Mouse (Mus musculus) right cerebral cortex, postnatal 14 days (tissue): ENCODE measurements around the gene Aes.

ENCODE experiments used
- DNase-seq: peaks from one replicate; pipeline ENCODE4 v3.0.0; 2022

Aes gene

GRCm38 (mm10) chr10:81545161-81545747 is 14.0 kb upstream of the Aes start, which contains the start of gene Gna11:
Gna11 (minus strand) TSS chr10:81545190.
- peak; percentile 99 for DNase-seq

GRCm38 (mm10) chr10:81546332-81546731 is 13.0 kb upstream of the Aes start:
- DNase-seq = no peak

GRCm38 (mm10) chr10:81546788-81547571 is 12.3 kb upstream of the Aes start:
- no peak for DNase-seq

- DNase-seq = no peak
Observed at GRCm38 (mm10) chr10:81548944-81549343, 10.3 kb upstream of the Aes start.

- DNase-seq = peak; percentile 56
Observed at GRCm38 (mm10) chr10:81550257-81550656, 9.0 kb upstream of the Aes start.

- DNase-seq = peak; percentile 88
Observed at GRCm38 (mm10) chr10:81551597-81552102, 7.6 kb upstream of the Aes start.

GRCm38 (mm10) chr10:81553232-81553631 is 6.1 kb upstream of the Aes start:
- DNase-seq = peak; percentile 54

- no peak for DNase-seq
Observed at GRCm38 (mm10) chr10:81553807-81554755, 5.2 kb upstream of the Aes start.

- DNase-seq = no peak
Observed at GRCm38 (mm10) chr10:81556282-81556681, 3.0 kb upstream of the Aes start.

GRCm38 (mm10) chr10:81557491-81557890 is 1.8 kb upstream of the Aes start:
- no peak for DNase-seq

- peak; percentile 80 for DNase-seq
Observed at GRCm38 (mm10) chr10:81559627-81560539, 595 bp downstream of the Aes start.

GRCm38 (mm10) chr10:81560719-81561459 is 1.6 kb downstream of the Aes start:
- no peak for DNase-seq

GRCm38 (mm10) chr10:81562411-81562810 is 3.1 kb downstream of the Aes start:
- no peak for DNase-seq

GRCm38 (mm10) chr10:81563481-81563880 is 4.2 kb downstream of the Aes start:
- DNase-seq = no peak

GRCm38 (mm10) chr10:81564216-81564615 is 4.9 kb downstream of the Aes start:
- DNase-seq = no peak

GRCm38 (mm10) chr10:81564734-81565133 is 5.4 kb downstream of the Aes start:
- DNase-seq = peak; percentile 71

- DNase-seq = no peak
Observed at GRCm38 (mm10) chr10:81565257-81566228, 6.3 kb downstream of the Aes start.

GRCm38 (mm10) chr10:81568381-81569191 is 9.3 kb downstream of the Aes start:
- DNase-seq = no peak
